18 mouse cellular contexts compared by ENCODE assay signal in the genomic region with DNA sequence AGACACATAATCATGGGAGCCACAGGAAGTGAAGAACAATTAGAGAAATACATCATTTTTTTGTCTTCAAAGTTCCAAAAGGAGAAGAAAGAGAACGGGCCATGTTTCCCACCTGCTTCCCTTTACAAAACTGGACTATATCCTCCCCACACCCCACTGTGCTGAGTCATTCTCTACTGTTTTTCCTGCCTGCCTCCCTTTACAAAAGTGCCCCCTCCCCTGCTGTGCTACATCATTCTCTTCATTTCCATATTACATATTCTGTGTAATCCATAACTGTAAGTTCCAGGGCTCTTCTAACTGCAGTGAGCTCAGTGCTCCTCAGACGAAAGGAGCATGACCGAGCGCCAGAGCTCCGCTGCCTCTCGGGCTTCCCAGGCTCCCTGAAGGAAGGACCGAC.
"Had no signal": no experiment of that assay in that cellular context is flagged by ENCODE, and none has a peak within 500 bp of the region (broad histone marks: within the 10 kb centered on the region; RNA-seq: fewer than 3 reads in every experiment).

No protein-coding gene starts in this region.

- H3K9me3 ChIP-seq: megakaryocyte, embryonic 14.5 days; midbrain, embryonic 10.5 days; midbrain, embryonic 13.5 days; neural tube, embryonic 13.5 days had no signal

- DNase-seq: kidney, adult 9 months; kidney, postnatal 14 days; kidney, postnatal 4 days; layer of hippocampus, postnatal 36 days; liver, postnatal 0 days; lung, embryonic 14.5 days; retina, postnatal 1 day; right cerebral cortex, postnatal 25 days; thymus, adult 18-20 months; thymus, postnatal 36 days had no signal

- H3K27ac ChIP-seq: left cerebral cortex, adult 2 months; liver, embryonic 14.5 days; macrophage; midbrain, embryonic 10.5 days; midbrain, embryonic 13.5 days; neural tube, embryonic 13.5 days had no signal

- H3K4me1 ChIP-seq: midbrain, embryonic 10.5 days had no signal

- H3K36me3 ChIP-seq: midbrain, embryonic 10.5 days; midbrain, embryonic 13.5 days; neural tube, embryonic 13.5 days had no signal

- H3K4me3 ChIP-seq: left cerebral cortex, adult 2 months; megakaryocyte, embryonic 14.5 days; midbrain, embryonic 10.5 days; midbrain, embryonic 13.5 days; myocyte; neural tube, embryonic 13.5 days had no signal

- H3K9ac ChIP-seq: liver, embryonic 14.5 days; liver, postnatal 0 days; lung, embryonic 14.5 days; midbrain, embryonic 13.5 days; neural tube, embryonic 13.5 days had no signal
